Mouse (Mus musculus): ENCODE measurements around the gene Ppp1r16b.

Ppp1r16b gene

GRCm38 (mm10) chr2:158695811-158696210, 30.6 kb downstream of the Ppp1r16b start:
- DNase-seq: peak; percentile 30

- no peak for DNase-seq
These were observed 31.3 kb downstream of the Ppp1r16b start for GRCm38 (mm10) chr2:158696451-158696850.

- peak; percentile 60 for DNase-seq
These were observed 34.7 kb downstream of the Ppp1r16b start for GRCm38 (mm10) chr2:158699908-158700307.

- no peak for DNase-seq
These were observed 35.5 kb downstream of the Ppp1r16b start for GRCm38 (mm10) chr2:158700535-158701256.

- DNase-seq: peak; percentile 39
These were observed 36.3 kb downstream of the Ppp1r16b start for GRCm38 (mm10) chr2:158701505-158701904.

- no peak for DNase-seq
These were observed 37.0 kb downstream of the Ppp1r16b start for GRCm38 (mm10) chr2:158702176-158702575.

GRCm38 (mm10) chr2:158704720-158705119, 39.5 kb downstream of the Ppp1r16b start:
- DNase-seq: no peak

- DNase-seq: no peak
These were observed 40.3 kb downstream of the Ppp1r16b start for GRCm38 (mm10) chr2:158705529-158705928.

GRCm38 (mm10) chr2:158706704-158707408, 41.7 kb downstream of the Ppp1r16b start:
- no peak for DNase-seq

- no peak for DNase-seq
These were observed 42.9 kb downstream of the Ppp1r16b start for GRCm38 (mm10) chr2:158708121-158708520.

- DNase-seq: peak; percentile 77
These were observed 46.9 kb downstream of the Ppp1r16b start for GRCm38 (mm10) chr2:158711929-158712751.

GRCm38 (mm10) chr2:158714826-158715225, 49.6 kb downstream of the Ppp1r16b start:
- peak; percentile 69 for DNase-seq

- no peak for DNase-seq
These were observed 50.9 kb downstream of the Ppp1r16b start for GRCm38 (mm10) chr2:158716066-158716465.

GRCm38 (mm10) chr2:158717551-158718418, 52.6 kb downstream of the Ppp1r16b start:
- no peak for DNase-seq

- no peak for DNase-seq
These were observed 53.8 kb downstream of the Ppp1r16b start for GRCm38 (mm10) chr2:158718816-158719549.

- DNase-seq: no peak
These were observed 55.6 kb downstream of the Ppp1r16b start for GRCm38 (mm10) chr2:158720715-158721370.

- DNase-seq: no peak
These were observed 56.3 kb downstream of the Ppp1r16b start for GRCm38 (mm10) chr2:158721481-158721880.

- DNase-seq: no peak
These were observed 56.9 kb downstream of the Ppp1r16b start for GRCm38 (mm10) chr2:158722135-158722534.

GRCm38 (mm10) chr2:158722991-158723551, 57.9 kb downstream of the Ppp1r16b start:
- DNase-seq: peak; percentile 82

GRCm38 (mm10) chr2:158723806-158724205, 58.6 kb downstream of the Ppp1r16b start:
- no peak for DNase-seq

GRCm38 (mm10) chr2:158726252-158726651, 61.1 kb downstream of the Ppp1r16b start:
- no peak for DNase-seq
